Mouse (Mus musculus) liver, adult 2 months (tissue): ENCODE results near the gene Mobp.

ENCODE experiments used
- CTCF ChIP-seq: fragments of 200-500 bp; IDR thresholded peaks from 2 replicates; pipeline ENCODE4 v1.5.1; 2011; ENCODE audit warnings: low read depth, low read length, control low read depth
- POLR2A ChIP-seq: fragments of 200-500 bp; IDR thresholded peaks from 2 replicates; pipeline ENCODE4 v1.6.1; 2011; ENCODE audit warnings: low read length, control low read depth; ENCODE audit not compliant: insufficient read depth; ENCODE audit errors: extremely low read depth

GRCm38 (mm10) chr9:120206897-120207296, 57.4 kb downstream of the Mobp start:
- TF ChIP-seq POLR2A (no peak), CTCF (no peak)
